Mouse (Mus musculus) cortical plate, adult 2 months (tissue): ENCODE results near the gene Ephb2. TPM values are rescaled to one million over a fixed set of nuclear protein-coding genes. Genes with fewer than 3 reads are reported as not detected.

Source experiments
- H3K27ac ChIP-seq: fragments of 200-500 bp; 2 replicates; pipeline ENCODE4 v1.5.1; 2012; ENCODE audit warnings: low read length, control low read depth, inconsistent platforms; ENCODE audit not compliant: insufficient read depth
- H3K4me1 ChIP-seq: fragments of 200-500 bp; 2 replicates; pipeline ENCODE4 v1.6.1; 2011; ENCODE audit warnings: low read length; ENCODE audit not compliant: control insufficient read depth, insufficient read depth
- H3K4me3 ChIP-seq: fragments of 200-500 bp; 2 replicates; pipeline ENCODE4 v1.5.1; 2011; ENCODE audit warnings: mild to moderate bottlenecking, low read length, control low read depth; ENCODE audit not compliant: insufficient read depth
- CTCF ChIP-seq: fragments of 200-500 bp; IDR thresholded peaks from 2 replicates; pipeline ENCODE4 v1.5.1; 2011; ENCODE audit warnings: mild to moderate bottlenecking, control low read depth, low read length; ENCODE audit not compliant: insufficient read depth; ENCODE audit errors: extremely low read depth
- POLR2A ChIP-seq: fragments of 200-500 bp; IDR thresholded peaks from 2 replicates; pipeline ENCODE4 v1.6.1; 2011; ENCODE audit warnings: mild to moderate bottlenecking, low read length, control low read depth; ENCODE audit not compliant: insufficient read depth; ENCODE audit errors: extremely low read depth
- polyA plus RNA-seq: library from polyadenylated mRNA; depleted of rRNA; stranded (reverse); fragments of >200 nt; gene quantifications from 2 replicates; pipeline ENCODE4 v1.2.3, GENCODE M21; 2012

Gene Ephb2
- polyA plus RNA-seq, 1 experiment, result 17.1 TPM

DNA sequence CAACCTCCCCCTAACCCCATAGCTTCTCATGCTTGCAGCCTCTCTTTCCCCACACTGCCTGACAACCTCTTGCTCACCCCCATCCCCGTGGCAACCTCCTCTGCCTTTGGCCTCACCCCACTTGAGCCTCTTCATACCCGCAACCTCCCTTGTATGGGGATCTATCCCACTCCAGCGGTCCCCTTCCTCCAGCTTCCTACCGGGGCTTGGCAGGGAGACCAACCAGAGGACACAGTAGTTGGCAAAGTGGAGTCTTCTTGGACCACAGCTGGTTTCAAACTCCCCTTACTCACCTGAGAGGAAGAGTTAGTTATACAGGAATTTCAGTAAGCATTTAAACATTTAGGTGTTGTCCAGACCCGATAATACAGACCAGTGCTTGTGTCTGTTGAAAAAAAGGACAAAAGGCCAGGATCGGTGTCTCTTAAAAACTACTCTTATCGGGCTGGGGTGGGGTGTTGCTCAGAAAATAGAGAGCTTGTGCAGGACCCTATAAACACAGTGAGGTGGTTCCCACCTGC lies 197.5 kb downstream of the Ephb2 start:
- TF ChIP-seq POLR2A, result no peak
- no peak for TF ChIP-seq CTCF
- Histone ChIP-seq H3K27ac (no peak overlapping the region), H3K4me1 (no peaks in the 10 kb centered on the region), H3K4me3 (peak overlapping the region; percentile 28; the same call in 1 of the 2 replicates)

GRCm38 (mm10) chr4:136637563-136638229 lies 198.1 kb downstream of the Ephb2 start:
- Histone ChIP-seq H3K27ac (no peak overlapping the region), H3K4me3 (peak overlapping the region; percentile 28), H3K4me1 (no peaks in the 10 kb centered on the region)
- 0 out of 2 replicates have a peak, but pooled peaks have one; percentile 28 for TF ChIP-seq POLR2A
- no peak for TF ChIP-seq CTCF

DNA sequence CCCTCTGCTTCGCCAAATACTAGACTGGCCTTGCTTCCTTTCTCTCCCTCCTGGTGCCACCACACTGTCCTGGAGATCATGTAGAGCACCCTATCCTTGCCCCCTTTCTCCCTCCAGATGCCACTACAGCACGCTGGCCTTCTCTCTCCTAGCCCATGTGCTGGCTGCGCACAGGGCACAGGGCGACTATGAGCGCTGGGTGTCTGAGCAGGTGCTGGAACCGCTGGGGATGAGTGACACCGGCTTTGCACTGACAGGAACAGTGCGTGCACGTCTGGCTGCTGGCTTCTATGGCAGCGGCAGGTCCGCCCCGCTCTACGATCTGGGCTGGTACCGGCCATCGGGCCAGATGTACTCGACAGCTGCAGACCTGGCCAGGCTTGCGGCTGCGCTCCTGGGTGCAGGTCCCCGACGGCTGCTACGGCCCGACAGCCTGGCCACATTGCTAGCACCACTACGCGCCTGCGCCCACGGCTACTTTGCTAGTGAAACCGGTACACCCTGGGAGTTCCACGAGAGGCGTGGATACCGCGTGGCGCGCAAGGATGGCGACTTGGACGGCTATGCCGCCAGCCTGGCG lies 198.7 kb downstream of the Ephb2 start:
- TF ChIP-seq POLR2A (no peak), CTCF (no peak)
- H3K27ac ChIP-seq, result no peak overlapping the region
- peak overlapping the region; percentile 28 for H3K4me3 ChIP-seq
- no peaks in the 10 kb centered on the region for H3K4me1 ChIP-seq

- no peak overlapping the region for H3K4me3 ChIP-seq
- no peaks in the 10 kb centered on the region for H3K4me1 ChIP-seq
- no peak overlapping the region for H3K27ac ChIP-seq
- no peak for TF ChIP-seq CTCF
- TF ChIP-seq POLR2A, result no peak
Observed at GRCm38 (mm10) chr4:136636511-136636910, 199.3 kb downstream of the Ephb2 start.

- no peak overlapping the region for H3K27ac ChIP-seq
- TF ChIP-seq CTCF (no peak), POLR2A (no peak)
- no peak overlapping the region for H3K4me3 ChIP-seq
- no peaks in the 10 kb centered on the region for H3K4me1 ChIP-seq
Observed at GRCm38 (mm10) chr4:136635995-136636394, 199.8 kb downstream of the Ephb2 start.

DNA sequence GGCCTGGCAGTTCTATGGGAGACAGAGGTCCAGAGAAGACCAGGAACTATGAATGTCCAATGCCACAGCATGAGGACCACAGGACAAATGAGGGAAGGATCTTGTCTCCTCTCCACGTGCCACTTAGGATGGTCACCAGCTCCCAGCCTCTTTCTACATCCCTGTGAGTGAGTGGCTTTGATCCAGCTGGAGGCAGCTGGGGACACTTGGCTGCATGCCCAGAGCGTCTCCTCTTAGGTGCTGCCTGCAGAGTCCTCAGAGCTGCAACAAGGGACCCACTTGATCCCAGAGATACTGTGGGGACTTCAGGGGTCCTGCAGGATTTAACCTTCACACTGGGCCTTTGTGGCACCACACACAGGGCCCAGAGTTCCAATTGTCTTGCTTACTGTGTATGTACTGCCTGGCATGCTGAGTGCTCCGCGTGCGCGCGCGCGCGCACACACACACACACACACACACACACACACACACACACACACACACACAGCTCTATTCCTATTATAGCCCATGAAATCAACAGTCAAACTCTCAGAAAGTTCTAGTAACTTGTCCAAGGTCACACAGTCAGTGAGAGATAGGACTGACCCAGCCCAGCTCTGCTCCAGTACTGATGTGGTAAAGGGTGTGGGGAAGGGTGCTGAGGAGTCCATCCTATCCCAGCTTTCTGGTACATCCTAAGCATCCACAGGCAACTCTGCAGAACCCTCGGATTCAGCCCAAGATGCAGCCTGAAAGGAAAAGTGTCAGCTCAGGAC lies 204.4 kb downstream of the Ephb2 start:
- Histone ChIP-seq H3K4me3 (no peak overlapping the region), H3K4me1 (no peaks in the 10 kb centered on the region), H3K27ac (no peak overlapping the region)
- TF ChIP-seq CTCF (no peak), POLR2A (no peak)

DNA sequence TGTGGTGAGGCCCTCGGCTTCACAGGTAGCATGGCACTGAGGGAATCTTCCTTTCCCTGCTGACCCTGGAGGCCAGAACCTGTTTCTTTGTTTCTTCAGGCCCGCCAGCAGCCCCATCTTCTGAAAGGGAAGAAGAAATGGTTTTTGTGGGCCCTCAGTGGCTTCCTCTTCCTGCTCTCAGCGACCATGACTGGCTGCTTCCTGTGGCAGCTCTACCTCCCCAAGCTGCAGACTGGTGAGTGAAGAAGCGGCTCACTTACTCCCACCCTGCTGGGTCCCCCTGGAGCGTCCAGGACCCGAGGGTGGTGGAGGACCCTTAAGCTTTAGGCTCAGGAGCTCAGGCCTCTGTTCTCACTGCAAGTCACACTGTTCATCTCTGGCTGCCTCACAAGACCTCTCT lies 209.2 kb downstream of the Ephb2 start:
- TF ChIP-seq CTCF (no peak), POLR2A (no peak)
- H3K27ac ChIP-seq, result no peak overlapping the region
- no peaks in the 10 kb centered on the region for H3K4me1 ChIP-seq
- no peak overlapping the region for H3K4me3 ChIP-seq

DNA sequence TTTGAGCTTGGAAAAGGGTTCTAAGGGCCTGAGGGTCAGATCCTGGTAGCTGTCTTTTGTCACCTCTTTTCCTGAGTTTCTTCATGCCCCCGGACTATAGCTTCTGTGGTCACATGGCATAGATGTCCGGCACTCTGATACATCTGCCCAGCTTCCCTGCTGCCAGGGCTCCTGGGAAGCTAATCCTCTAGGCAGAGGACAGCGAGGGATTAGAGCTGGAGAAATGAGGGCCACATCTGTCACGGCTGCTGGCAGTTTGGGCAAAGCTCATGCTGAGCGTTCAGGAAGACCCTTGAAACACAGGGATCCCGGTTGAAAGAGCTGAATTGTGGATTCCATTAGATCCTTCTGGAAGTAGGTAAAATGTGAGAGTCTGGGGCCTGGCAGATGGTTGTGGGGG lies 213.4 kb downstream of the Ephb2 start, which contains the start of gene Lactbl1:
Gene Lactbl1 (plus strand): TSS at position 234 of the 400 bp plus-strand sequence.
- no peaks in the 10 kb centered on the region for H3K4me1 ChIP-seq
- no peak within 1 kb of the TSS for H3K27ac ChIP-seq
- no peak within 1 kb of the TSS for H3K4me3 ChIP-seq
- TF ChIP-seq POLR2A, result no peak
- TF ChIP-seq CTCF, result no peak

DNA sequence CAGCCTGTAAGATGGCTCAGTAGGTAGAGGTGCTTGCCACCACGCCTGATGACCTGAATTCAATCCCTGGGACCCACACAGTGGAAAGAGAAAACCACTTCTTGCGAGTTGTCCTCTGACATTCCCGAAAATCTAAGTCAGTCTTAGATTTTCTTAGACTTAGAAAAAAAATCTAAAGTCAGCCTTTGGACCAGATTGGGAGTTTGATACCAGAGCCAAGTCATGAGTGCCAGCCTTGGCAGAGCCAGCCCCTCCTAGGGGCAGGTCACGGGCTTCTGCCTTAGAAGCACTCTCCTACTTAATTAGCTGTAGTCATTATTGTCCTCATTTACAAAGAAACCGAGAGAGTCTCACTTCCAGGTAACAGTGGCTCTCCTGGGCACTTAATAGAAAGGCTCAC lies 213.8 kb downstream of the Ephb2 start:
- Histone ChIP-seq H3K4me3 (no peak overlapping the region), H3K4me1 (no peaks in the 10 kb centered on the region), H3K27ac (no peak overlapping the region)
- no peak for TF ChIP-seq CTCF
- TF ChIP-seq POLR2A, result no peak
